Mouse (Mus musculus) midbrain, embryonic 16.5 days (tissue): ENCODE data around the gene Olfr313. TPM values are rescaled to one million over a fixed set of nuclear protein-coding genes. Genes with fewer than 3 reads are reported as not detected.

ENCODE experiments used
- polyA plus RNA-seq: library from polyadenylated mRNA; unstranded; fragments of >200 nt; fragmentation: Nextera tagmentation; extraction: Ambion mirVana; gene quantifications from 2 replicates; pipeline ENCODE4 v1.2.1, GENCODE M21; 2015

The Olfr313 gene
- polyA plus RNA-seq, 1 experiment from 2014 or later = not detected

Other genes with a start within 250 kb of the Olfr313 start
- gene Olfr224, start 244.4 kb upstream of the Olfr313 start, polyA plus RNA-seq = not detected in 2 replicates
- gene Olfr325, start 237.3 kb upstream of the Olfr313 start, polyA plus RNA-seq = not detected in 2 replicates
- gene Olfr324, start 219.9 kb upstream of the Olfr313 start, polyA plus RNA-seq = 0.05 and 0.10 TPM in 2 replicates
- not detected in 2 replicates for gene 2210407C18Rik, start 198.9 kb upstream of the Olfr313 start, polyA plus RNA-seq
- not detected in 2 replicates for gene Olfr323, start 184.5 kb upstream of the Olfr313 start, polyA plus RNA-seq
- gene Trim58, start 174.5 kb upstream of the Olfr313 start, polyA plus RNA-seq = 0.15 and 0.19 TPM in 2 replicates
- not detected in 2 replicates for gene Olfr322, start 156.2 kb upstream of the Olfr313 start, polyA plus RNA-seq
- not detected in 2 replicates for gene Olfr320, start 133.9 kb upstream of the Olfr313 start, polyA plus RNA-seq
- gene Olfr319, start 115.8 kb upstream of the Olfr313 start, polyA plus RNA-seq = not detected in 2 replicates
- not detected in 2 replicates for gene Olfr318, start 91.0 kb upstream of the Olfr313 start, polyA plus RNA-seq
- 0.10 and 0.13 TPM in 2 replicates for gene Olfr317, start 75.8 kb upstream of the Olfr313 start, polyA plus RNA-seq
- gene Olfr316, start 62.3 kb upstream of the Olfr313 start, polyA plus RNA-seq = not detected in 2 replicates
- not detected in 2 replicates for gene Olfr315, start 41.8 kb upstream of the Olfr313 start, polyA plus RNA-seq
- gene Olfr314, start 32.0 kb upstream of the Olfr313 start, polyA plus RNA-seq = not detected in 2 replicates
- gene Fam183b, start 13.0 kb upstream of the Olfr313 start, polyA plus RNA-seq = 13.6 and 15.3 TPM in 2 replicates
- not detected in 2 replicates for gene Olfr312, start 14.2 kb downstream of the Olfr313 start, polyA plus RNA-seq
- gene Olfr311, start 24.3 kb downstream of the Olfr313 start, polyA plus RNA-seq = not detected in 2 replicates
- gene Gm12258, start 32.2 kb downstream of the Olfr313 start, polyA plus RNA-seq = 24.7 and 26.1 TPM in 2 replicates
- 13.9 and 15.0 TPM in 2 replicates for gene 2810021J22Rik, start 52.2 kb downstream of the Olfr313 start, polyA plus RNA-seq
- gene Zfp39, start 89.2 kb downstream of the Olfr313 start, polyA plus RNA-seq = 6.8 and 8.1 TPM in 2 replicates
- gene Btnl10, start 102.9 kb downstream of the Olfr313 start, polyA plus RNA-seq = not detected in 2 replicates
- gene Rnf187, start 123.9 kb downstream of the Olfr313 start, polyA plus RNA-seq = 550 and 556 TPM in 2 replicates
- gene Hist3h2ba, start 133.9 kb downstream of the Olfr313 start, polyA plus RNA-seq = 345 and 399 TPM in 2 replicates
- gene Hist3h2a, start 139.7 kb downstream of the Olfr313 start, polyA plus RNA-seq = 107 and 115 TPM in 2 replicates
- gene Trim17, start 139.7 kb downstream of the Olfr313 start, polyA plus RNA-seq = 1.3 and 2.1 TPM in 2 replicates
- gene Trim11, start 163.1 kb downstream of the Olfr313 start, polyA plus RNA-seq = 19.5 and 22.3 TPM in 2 replicates